Mouse (Mus musculus): ENCODE data around the gene Anxa5. TPM values are rescaled to one million over a fixed set of nuclear protein-coding genes. Genes with fewer than 3 reads are reported as not detected.

Anxa5 gene
- polyA plus RNA-seq, 1 experiment from 2014 or later, result 74.7 TPM

DNA sequence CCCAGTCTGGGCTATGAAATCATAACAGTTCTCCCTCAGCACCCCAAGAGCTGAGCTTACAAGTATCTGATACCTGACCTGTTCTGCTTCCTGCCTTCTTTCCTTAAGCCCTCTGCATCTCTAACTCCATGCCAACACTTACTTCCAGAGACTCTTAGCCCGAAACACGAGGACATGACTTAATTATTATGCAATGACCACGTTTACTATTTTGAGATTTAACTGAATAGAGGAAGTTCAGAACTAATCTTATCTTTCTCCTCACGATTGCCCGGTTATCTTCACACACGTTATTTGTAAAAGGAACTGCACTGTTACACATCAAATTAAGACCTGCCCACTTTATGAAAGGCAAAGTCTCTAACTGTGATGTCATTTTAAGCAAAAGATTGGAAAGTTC is 28.8 kb downstream of the Anxa5 start:
- Histone ChIP-seq H3K36me3 (ENCODE audit: control insufficient read depth, insufficient read depth, low read length) (no peaks in the 10 kb centered on the region; the same call in 1 of the 2 replicates), H3K4me3 (ENCODE audit: low read length) (no peak overlapping the region), H3K4me2 (ENCODE audit: low read length) (no peak overlapping the region), H3K27ac (ENCODE audit: low read depth, low read length) (no peak overlapping the region), H3K4me1 (ENCODE audit: control insufficient read depth, insufficient read depth, low read depth, low read length) (no peaks in the 10 kb centered on the region), H3K9ac (ENCODE audit: low read depth, low read length) (no peak overlapping the region), H3K27me3 (replicated peaks; ENCODE audit: control insufficient read depth, insufficient read depth, low read length) (no peaks in the 10 kb centered on the region), H3K9me3 (ENCODE audit: control insufficient read depth, low read length) (no peaks in the 10 kb centered on the region)
- no peak for ATAC-seq
- 73% methylated on average over 6 of the region's 6 CpGs for WGBS

DNA sequence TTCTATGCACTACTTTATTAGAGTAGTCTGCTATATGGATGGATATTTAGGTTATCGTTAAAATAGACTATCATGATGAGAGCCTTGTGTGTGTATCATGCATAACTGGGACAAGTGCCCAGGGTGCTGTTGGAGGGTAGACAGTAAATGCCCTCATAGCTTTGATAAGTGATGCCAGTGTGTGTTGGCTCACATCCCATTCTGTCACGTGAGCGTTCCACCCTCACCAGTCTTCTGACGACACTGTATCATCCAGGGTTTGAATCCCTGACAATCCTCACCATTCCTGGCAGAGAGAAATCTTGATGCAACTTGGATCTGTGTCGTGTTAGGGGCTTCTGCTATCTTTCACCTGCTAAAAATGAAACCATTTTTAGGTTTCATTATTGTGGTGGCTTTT is 29.2 kb downstream of the Anxa5 start:
- Histone ChIP-seq H3K4me2 (ENCODE audit: low read length) (no peak overlapping the region), H3K4me3 (ENCODE audit: low read length) (no peak overlapping the region), H3K27me3 (replicated peaks; ENCODE audit: control insufficient read depth, insufficient read depth, low read length) (no peaks in the 10 kb centered on the region), H3K9me3 (ENCODE audit: control insufficient read depth, low read length) (no peaks in the 10 kb centered on the region), H3K4me1 (ENCODE audit: control insufficient read depth, insufficient read depth, low read depth, low read length) (no peaks in the 10 kb centered on the region), H3K36me3 (ENCODE audit: control insufficient read depth, insufficient read depth, low read length) (no peaks in the 10 kb centered on the region), H3K9ac (ENCODE audit: low read depth, low read length) (no peak overlapping the region), H3K27ac (ENCODE audit: low read depth, low read length) (no peak overlapping the region)
- 73% methylated on average over 5 of the region's 5 CpGs for WGBS
- no peak for ATAC-seq

DNA sequence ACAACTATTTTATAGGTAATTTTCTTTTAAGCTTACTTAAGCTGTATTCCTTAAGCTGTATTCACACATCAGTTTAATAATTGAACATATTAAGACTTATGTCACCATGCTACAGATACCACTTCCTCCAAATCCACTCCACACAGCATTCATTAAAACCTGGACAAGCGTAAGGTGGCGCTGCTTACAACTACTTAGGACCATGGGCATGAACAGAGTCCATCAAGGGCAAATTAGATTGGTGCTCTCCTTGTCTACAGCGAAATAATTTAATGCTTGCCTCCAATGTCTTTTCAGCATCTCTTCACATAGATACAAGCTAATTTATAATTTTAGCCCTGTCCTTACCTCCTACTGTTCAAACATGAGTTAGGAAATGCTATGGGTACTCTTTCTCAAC is 29.7 kb downstream of the Anxa5 start:
- H3K27me3 ChIP-seq (replicated peaks; ENCODE audit: control insufficient read depth, insufficient read depth, low read length), result no peaks in the 10 kb centered on the region
- no peak overlapping the region for H3K4me2 ChIP-seq (ENCODE audit: low read length)
- no peaks in the 10 kb centered on the region for H3K4me1 ChIP-seq (ENCODE audit: control insufficient read depth, insufficient read depth, low read depth, low read length)
- no peak overlapping the region for H3K4me3 ChIP-seq (ENCODE audit: low read length)
- H3K9ac ChIP-seq (ENCODE audit: low read depth, low read length), result no peak overlapping the region
- no peak for ATAC-seq
- H3K9me3 ChIP-seq (ENCODE audit: control insufficient read depth, low read length), result no peaks in the 10 kb centered on the region
- 90% methylated on average over 3 of the region's 3 CpGs for WGBS
- H3K27ac ChIP-seq (ENCODE audit: low read depth, low read length), result no peak overlapping the region
- no peaks in the 10 kb centered on the region for H3K36me3 ChIP-seq (ENCODE audit: control insufficient read depth, insufficient read depth, low read length)

DNA sequence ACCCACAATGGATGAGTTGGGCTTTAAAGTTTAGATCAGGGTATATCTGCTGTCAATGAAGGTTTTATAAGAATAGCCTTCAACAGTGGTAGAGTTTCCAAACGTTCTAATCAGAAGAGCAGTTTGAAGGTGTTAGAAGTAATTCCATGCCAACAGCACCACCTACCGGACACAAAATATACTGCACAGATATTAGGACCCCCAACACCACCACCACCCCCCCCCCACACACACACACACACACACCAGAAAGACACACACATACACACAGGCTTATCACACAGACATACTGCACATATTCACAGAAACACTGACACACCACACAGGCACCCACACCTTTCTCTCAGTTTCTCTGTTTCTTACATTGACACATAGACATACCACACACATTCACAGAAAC is 33.3 kb downstream of the Anxa5 start:
- no peaks in the 10 kb centered on the region for H3K36me3 ChIP-seq (ENCODE audit: control insufficient read depth, insufficient read depth, low read length)
- no peaks in the 10 kb centered on the region for H3K27me3 ChIP-seq (replicated peaks; ENCODE audit: control insufficient read depth, insufficient read depth, low read length)
- ATAC-seq, result peak; percentile 79
- H3K9me3 ChIP-seq (ENCODE audit: control insufficient read depth, low read length), result no peaks in the 10 kb centered on the region
- H3K9ac ChIP-seq (ENCODE audit: low read depth, low read length), result no peak overlapping the region
- no peak overlapping the region for H3K4me2 ChIP-seq (ENCODE audit: low read length)
- H3K27ac ChIP-seq (ENCODE audit: low read depth, low read length), result no peak overlapping the region
- WGBS, result 0% methylated on average over 2 of the region's 2 CpGs
- no peaks in the 10 kb centered on the region for H3K4me1 ChIP-seq (ENCODE audit: control insufficient read depth, insufficient read depth, low read depth, low read length)
- H3K4me3 ChIP-seq (ENCODE audit: low read length), result no peak overlapping the region

DNA sequence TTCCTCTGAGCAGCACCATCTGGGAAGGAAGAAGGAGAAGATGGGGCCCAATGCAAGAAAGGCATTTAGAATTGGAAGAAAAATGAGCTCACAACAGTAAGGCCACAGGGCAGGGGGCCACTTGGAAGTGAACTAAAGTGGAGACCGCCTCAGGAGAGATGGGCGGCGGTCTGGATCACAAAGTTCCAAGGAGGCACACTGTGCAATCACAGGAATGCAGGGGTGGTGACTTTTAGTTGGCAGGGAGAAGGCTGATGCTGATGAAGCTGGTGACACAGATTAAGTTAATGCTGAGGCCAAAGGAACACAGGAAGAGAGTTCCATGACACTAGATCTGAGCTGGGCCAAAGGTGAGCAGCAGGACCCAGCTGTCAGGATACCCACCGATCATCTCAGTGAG is 35.4 kb downstream of the Anxa5 start:
- Histone ChIP-seq H3K4me3 (ENCODE audit: low read length) (no peak overlapping the region), H3K27me3 (replicated peaks; ENCODE audit: control insufficient read depth, insufficient read depth, low read length) (no peaks in the 10 kb centered on the region), H3K4me2 (ENCODE audit: low read length) (no peak overlapping the region), H3K36me3 (ENCODE audit: control insufficient read depth, insufficient read depth, low read length) (no peaks in the 10 kb centered on the region), H3K27ac (ENCODE audit: low read depth, low read length) (no peak overlapping the region), H3K4me1 (ENCODE audit: control insufficient read depth, insufficient read depth, low read depth, low read length) (no peaks in the 10 kb centered on the region), H3K9me3 (ENCODE audit: control insufficient read depth, low read length) (no peaks in the 10 kb centered on the region), H3K9ac (ENCODE audit: low read depth, low read length) (no peak overlapping the region)
- ATAC-seq, result no peak
- 77% methylated on average over 4 of the region's 4 CpGs for WGBS

DNA sequence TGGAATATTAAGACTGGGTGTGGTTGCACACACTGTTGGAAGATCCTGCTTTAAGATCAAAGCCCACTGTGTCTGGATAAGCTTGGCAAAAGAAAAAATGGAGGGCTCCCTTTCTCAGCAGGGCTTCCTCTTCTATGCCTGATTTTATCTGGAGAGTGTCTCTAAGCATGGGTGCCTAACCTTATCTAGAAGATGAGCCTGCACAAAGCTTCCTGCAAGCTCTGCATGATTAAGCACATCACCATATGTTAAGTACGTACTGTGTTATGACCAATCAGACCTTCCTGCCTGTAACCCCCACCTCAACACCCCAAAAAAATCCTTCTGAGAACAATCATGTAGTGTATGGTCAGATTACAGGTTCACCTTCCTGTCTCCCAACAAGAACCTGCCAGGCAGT is 45.3 kb downstream of the Anxa5 start:
- H3K27me3 ChIP-seq (replicated peaks; ENCODE audit: control insufficient read depth, insufficient read depth, low read length), result no peaks in the 10 kb centered on the region
- no peak overlapping the region for H3K4me3 ChIP-seq (ENCODE audit: low read length)
- no peaks in the 10 kb centered on the region for H3K4me1 ChIP-seq (ENCODE audit: control insufficient read depth, insufficient read depth, low read depth, low read length)
- no peaks in the 10 kb centered on the region for H3K9me3 ChIP-seq (ENCODE audit: control insufficient read depth, low read length)
- no peak overlapping the region for H3K4me2 ChIP-seq (ENCODE audit: low read length)
- no peak overlapping the region for H3K27ac ChIP-seq (ENCODE audit: low read depth, low read length)
- no peak overlapping the region for H3K9ac ChIP-seq (ENCODE audit: low read depth, low read length)
- no peaks in the 10 kb centered on the region for H3K36me3 ChIP-seq (ENCODE audit: control insufficient read depth, insufficient read depth, low read length)
- ATAC-seq, result no peak
- 88% methylated on average over 1 of the region's 1 CpGs for WGBS

DNA sequence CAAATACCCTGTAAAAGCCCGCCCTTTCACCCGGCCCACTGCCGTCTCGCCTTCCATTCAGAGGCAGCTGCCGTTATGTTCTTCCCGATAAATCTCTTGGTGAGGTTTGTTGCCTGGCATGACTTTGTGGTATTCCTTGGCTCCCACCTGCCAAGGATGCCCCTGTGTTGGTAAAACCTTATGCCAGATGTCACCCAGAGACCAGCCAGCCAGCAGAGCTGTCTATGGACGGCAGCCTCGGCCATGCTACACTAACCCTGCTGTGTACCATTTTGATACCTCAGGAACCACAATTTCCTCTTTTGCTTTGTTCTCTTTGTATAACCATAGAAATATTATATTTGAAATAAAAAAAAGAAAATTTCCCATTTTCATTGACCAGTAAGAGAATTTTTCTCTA is 48.3 kb downstream of the Anxa5 start:
- Histone ChIP-seq H3K4me3 (ENCODE audit: low read length) (no peak overlapping the region), H3K4me1 (ENCODE audit: control insufficient read depth, insufficient read depth, low read depth, low read length) (no peaks in the 10 kb centered on the region), H3K27ac (ENCODE audit: low read depth, low read length) (no peak overlapping the region), H3K9ac (ENCODE audit: low read depth, low read length) (no peak overlapping the region), H3K36me3 (ENCODE audit: control insufficient read depth, insufficient read depth, low read length) (no peaks in the 10 kb centered on the region), H3K4me2 (ENCODE audit: low read length) (no peak overlapping the region), H3K9me3 (ENCODE audit: control insufficient read depth, low read length) (no peaks in the 10 kb centered on the region), H3K27me3 (replicated peaks; ENCODE audit: control insufficient read depth, insufficient read depth, low read length) (no peaks in the 10 kb centered on the region)
- ATAC-seq, result no peak
- WGBS, result 94% methylated on average over 8 of the region's 8 CpGs

DNA sequence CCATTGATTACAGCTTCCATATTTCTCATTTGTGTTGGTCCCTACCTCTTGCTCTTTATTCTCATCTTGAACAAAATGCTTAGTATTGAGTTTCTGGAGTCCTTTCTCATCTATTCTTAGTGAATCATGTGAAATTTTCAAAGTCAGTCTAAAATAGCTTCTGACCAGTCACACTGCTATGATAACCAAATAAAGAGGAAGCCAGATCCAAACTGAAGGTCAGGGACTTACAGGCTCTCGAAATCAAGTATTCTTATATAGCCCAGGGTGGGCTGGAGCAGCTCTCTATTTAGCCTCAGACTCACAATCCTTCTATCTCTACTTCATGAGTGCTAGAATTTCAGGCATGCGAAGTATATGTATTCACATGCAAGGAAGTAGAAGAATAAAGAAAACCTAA is 66.2 kb downstream of the Anxa5 start:
- no peak for ATAC-seq

DNA sequence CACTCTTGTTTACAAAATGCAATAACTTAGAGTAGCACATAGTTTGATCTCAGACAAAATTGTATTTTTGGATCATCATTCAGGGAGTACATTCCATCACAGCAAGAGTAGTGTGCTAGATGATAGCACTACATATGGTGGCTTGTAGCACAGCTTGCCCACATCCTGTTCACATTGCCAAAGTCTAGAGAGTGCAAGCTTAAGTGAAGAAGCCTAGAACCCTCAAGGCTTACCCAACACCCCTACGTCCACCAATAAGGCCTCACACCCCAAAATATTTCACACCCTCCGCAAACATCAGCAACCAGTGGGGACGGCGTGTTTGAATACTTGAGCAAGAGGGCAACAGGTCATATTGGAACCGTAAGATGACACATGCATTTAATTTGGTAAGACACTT is 68.7 kb downstream of the Anxa5 start:
- 95% methylated on average over 5 of the region's 5 CpGs for WGBS
- Histone ChIP-seq H3K9me3 (ENCODE audit: control insufficient read depth, low read length) (no peaks in the 10 kb centered on the region), H3K36me3 (ENCODE audit: control insufficient read depth, insufficient read depth, low read length) (no peaks in the 10 kb centered on the region), H3K4me2 (ENCODE audit: low read length) (no peak overlapping the region), H3K9ac (ENCODE audit: low read depth, low read length) (no peak overlapping the region), H3K4me3 (ENCODE audit: low read length) (no peak overlapping the region), H3K27ac (ENCODE audit: low read depth, low read length) (no peak overlapping the region), H3K4me1 (ENCODE audit: control insufficient read depth, insufficient read depth, low read depth, low read length) (no peaks in the 10 kb centered on the region), H3K27me3 (replicated peaks; ENCODE audit: control insufficient read depth, insufficient read depth, low read length) (no peaks in the 10 kb centered on the region)
- no peak for ATAC-seq

More for the DNA sequence above, 66.2 kb downstream of the Anxa5 start:
- Histone ChIP-seq H3K4me1 (ENCODE audit: control insufficient read depth, insufficient read depth, low read depth, low read length) (no peaks in the 10 kb centered on the region), H3K36me3 (ENCODE audit: control insufficient read depth, insufficient read depth, low read length) (no peaks in the 10 kb centered on the region), H3K27ac (ENCODE audit: low read depth, low read length) (no peak overlapping the region), H3K9ac (ENCODE audit: low read depth, low read length) (no peak overlapping the region), H3K4me2 (ENCODE audit: low read length) (no peak overlapping the region), H3K4me3 (ENCODE audit: low read length) (no peak overlapping the region), H3K9me3 (ENCODE audit: control insufficient read depth, low read length) (no peaks in the 10 kb centered on the region), H3K27me3 (replicated peaks; ENCODE audit: control insufficient read depth, insufficient read depth, low read length) (no peaks in the 10 kb centered on the region)
- WGBS, result 84% methylated on average over 2 of the region's 2 CpGs

DNA sequence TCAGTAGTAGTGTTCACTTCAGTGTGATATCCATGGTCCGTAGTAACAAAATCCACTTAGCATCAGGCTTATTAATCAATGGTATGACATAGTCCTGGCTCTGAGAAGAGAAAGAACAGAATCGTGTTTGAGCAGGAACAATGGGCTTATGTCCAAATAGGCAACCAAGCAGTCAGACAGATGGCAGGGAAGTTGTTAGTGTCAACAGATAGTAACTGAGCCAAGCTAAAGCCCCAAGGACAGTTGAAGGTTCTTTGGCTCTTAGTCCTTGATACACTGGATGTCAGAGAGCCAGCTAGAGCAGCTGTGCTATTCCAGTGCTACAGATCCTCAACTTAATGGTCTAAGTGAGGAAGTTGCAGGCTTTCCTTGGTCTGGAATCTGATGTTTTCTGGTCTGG is 69.4 kb downstream of the Anxa5 start:
- peak; percentile 89 for ATAC-seq
- no peaks in the 10 kb centered on the region for H3K4me1 ChIP-seq (ENCODE audit: control insufficient read depth, insufficient read depth, low read depth, low read length)
- H3K27ac ChIP-seq (ENCODE audit: low read depth, low read length), result no peak overlapping the region
- H3K4me2 ChIP-seq (ENCODE audit: low read length), result no peak overlapping the region
- H3K36me3 ChIP-seq (ENCODE audit: control insufficient read depth, insufficient read depth, low read length), result no peaks in the 10 kb centered on the region
- 44% methylated on average over 2 of the region's 2 CpGs for WGBS
- H3K27me3 ChIP-seq (replicated peaks; ENCODE audit: control insufficient read depth, insufficient read depth, low read length), result no peaks in the 10 kb centered on the region
- no peaks in the 10 kb centered on the region for H3K9me3 ChIP-seq (ENCODE audit: control insufficient read depth, low read length)
- H3K4me3 ChIP-seq (ENCODE audit: low read length), result no peak overlapping the region
- H3K9ac ChIP-seq (ENCODE audit: low read depth, low read length), result no peak overlapping the region
